Mouse (Mus musculus): ENCODE data around the gene Tet2. TPM values are rescaled to one million over a fixed set of nuclear protein-coding genes. Genes with fewer than 3 reads are reported as not detected.

Tet2 gene
- polyA plus RNA-seq, 1 experiment, result 24.3 TPM

DNA sequence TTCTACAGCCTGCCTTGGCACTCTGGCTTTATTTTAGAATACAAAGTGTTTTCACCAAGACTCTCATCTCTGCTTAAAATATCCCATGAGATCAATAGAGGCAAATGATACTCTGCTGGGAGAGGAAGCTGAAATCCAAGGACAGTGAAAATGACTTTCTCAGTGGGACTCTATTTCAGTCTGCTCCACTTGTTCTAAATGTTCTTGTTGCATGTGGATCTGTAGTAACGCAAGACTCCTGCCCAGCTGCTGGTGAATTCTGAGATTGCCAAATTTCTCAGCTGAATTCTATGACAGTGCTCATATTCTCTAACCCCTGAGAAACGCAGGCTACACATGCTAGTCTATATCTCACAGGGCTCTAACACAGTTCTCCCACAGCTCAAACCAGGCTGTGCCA lies 35.1 kb downstream of the Tet2 start:
- Histone ChIP-seq H3K27ac (ENCODE audit: insufficient read depth, low read length) (no peak overlapping the region), H3K4me1 (ENCODE audit: control insufficient read depth, insufficient read depth, low read length) (no peaks in the 10 kb centered on the region), H3K4me3 (ENCODE audit: insufficient read depth, low read length) (no peak overlapping the region)
- TF ChIP-seq CTCF (IDR thresholded peaks at IDR 0.05; ENCODE audit: borderline replicate concordance, insufficient read depth, low read length) (no peak), POLR2A (IDR thresholded peaks at IDR 0.05; ENCODE audit: low read depth, low read length) (no peak)

DNA sequence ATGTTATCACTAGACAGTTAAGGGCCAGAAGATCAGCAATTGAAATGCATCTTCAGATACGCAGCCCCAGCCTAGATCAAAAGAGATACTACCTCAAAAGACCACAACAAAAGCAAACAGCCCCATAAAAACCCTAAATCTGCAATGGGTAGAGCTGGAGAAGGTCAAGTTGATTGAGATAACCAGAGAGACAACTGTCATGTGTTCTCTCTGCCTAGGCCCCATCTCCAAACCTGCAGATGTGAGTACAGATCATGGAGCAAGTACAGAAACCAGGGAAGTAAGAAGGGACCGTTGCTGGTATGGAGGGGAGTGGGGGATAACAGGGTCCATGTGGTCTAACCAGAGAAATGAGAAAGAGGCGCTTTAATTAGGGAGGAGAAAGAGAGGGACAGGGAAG lies 36.1 kb downstream of the Tet2 start:
- Histone ChIP-seq H3K4me3 (ENCODE audit: insufficient read depth, low read length) (no peak overlapping the region), H3K4me1 (ENCODE audit: control insufficient read depth, insufficient read depth, low read length) (no peaks in the 10 kb centered on the region), H3K27ac (ENCODE audit: insufficient read depth, low read length) (no peak overlapping the region)
- no peak for TF ChIP-seq CTCF (IDR thresholded peaks at IDR 0.05; ENCODE audit: borderline replicate concordance, insufficient read depth, low read length)
- TF ChIP-seq POLR2A (IDR thresholded peaks at IDR 0.05; ENCODE audit: low read depth, low read length), result no peak

DNA sequence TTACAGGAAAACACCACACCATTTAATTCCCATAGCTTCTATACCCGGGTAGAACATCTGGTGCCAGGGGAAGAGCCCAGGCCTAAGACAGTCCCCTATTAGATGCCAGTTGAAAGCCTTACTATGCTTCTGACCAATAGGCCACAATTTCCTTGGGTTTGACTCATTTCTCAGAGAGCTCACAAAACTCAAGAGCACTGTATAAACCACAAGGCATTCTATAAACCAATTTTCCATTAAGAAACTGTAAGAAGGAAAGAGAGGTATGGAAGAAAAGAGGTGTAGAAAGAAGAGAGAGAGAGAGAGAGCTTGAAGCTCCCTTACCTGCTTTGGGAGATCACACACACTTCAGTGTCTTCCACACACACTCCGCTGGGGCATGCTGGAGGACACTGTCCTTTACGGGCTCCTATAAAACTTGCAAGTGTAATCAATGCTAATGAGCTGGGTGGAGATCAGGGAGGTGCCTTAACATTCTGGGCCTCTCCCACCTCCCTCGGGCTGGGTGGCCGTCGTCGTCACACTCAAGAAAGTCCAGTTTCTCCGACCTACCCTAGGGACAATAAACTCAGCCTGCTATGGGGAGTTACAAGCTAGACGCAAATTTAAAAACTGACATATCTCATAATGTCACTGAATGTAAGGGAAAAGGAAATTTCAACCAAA lies 38.5 kb downstream of the Tet2 start:
- Histone ChIP-seq H3K27ac (ENCODE audit: insufficient read depth, low read length) (no peak overlapping the region), H3K4me1 (ENCODE audit: control insufficient read depth, insufficient read depth, low read length) (no peaks in the 10 kb centered on the region), H3K4me3 (ENCODE audit: insufficient read depth, low read length) (no peak overlapping the region)
- TF ChIP-seq POLR2A (IDR thresholded peaks at IDR 0.05; ENCODE audit: low read depth, low read length) (no peak), CTCF (IDR thresholded peaks at IDR 0.05; ENCODE audit: borderline replicate concordance, insufficient read depth, low read length) (no peak)

DNA sequence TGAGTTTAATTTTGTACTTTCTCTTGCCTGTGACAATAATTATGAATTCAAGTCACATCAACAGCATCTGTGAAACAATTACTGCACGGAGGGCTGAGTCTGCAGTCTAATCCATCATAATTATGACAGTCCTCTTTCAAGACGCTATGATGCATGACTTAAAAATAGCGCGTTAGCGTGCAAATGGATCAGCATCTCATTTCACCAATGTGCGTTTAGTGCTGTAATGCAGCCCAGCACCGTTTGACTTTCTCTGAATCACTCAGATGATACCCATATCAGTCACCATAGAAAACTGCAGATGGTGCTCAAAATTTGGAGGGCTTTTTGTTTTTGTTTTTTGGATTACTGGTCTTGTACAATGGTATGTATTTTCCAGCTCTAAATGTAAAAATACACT lies 48.0 kb downstream of the Tet2 start:
- TF ChIP-seq CTCF (IDR thresholded peaks at IDR 0.05; ENCODE audit: borderline replicate concordance, insufficient read depth, low read length) (no peak), POLR2A (IDR thresholded peaks at IDR 0.05; ENCODE audit: low read depth, low read length) (no peak)
- Histone ChIP-seq H3K27ac (ENCODE audit: insufficient read depth, low read length) (no peak overlapping the region), H3K4me1 (ENCODE audit: control insufficient read depth, insufficient read depth, low read length) (no peaks in the 10 kb centered on the region), H3K4me3 (ENCODE audit: insufficient read depth, low read length) (no peak overlapping the region)

DNA sequence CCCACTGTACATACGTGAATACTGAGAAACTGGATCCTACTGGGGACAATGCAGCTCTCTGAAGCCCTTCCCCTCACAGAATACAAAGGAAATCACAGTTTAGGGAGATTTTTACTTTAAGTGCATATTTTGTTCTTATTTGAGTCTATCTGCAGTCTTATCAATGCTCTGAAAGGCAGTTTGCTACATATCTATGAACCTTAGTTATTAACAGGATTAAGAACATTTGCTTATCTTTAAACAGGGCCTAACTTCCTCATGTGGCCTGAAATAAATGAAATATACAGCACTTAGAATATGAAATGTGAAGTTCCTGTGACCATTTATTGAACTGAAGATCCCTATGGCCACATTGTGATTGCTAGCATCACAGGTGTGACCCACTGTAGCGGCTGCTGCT lies 53.6 kb downstream of the Tet2 start:
- Histone ChIP-seq H3K27ac (ENCODE audit: insufficient read depth, low read length) (no peak overlapping the region), H3K4me3 (ENCODE audit: insufficient read depth, low read length) (no peak overlapping the region), H3K4me1 (ENCODE audit: control insufficient read depth, insufficient read depth, low read length) (no peaks in the 10 kb centered on the region)
- TF ChIP-seq CTCF (IDR thresholded peaks at IDR 0.05; ENCODE audit: borderline replicate concordance, insufficient read depth, low read length) (no peak), POLR2A (IDR thresholded peaks at IDR 0.05; ENCODE audit: low read depth, low read length) (no peak)

DNA sequence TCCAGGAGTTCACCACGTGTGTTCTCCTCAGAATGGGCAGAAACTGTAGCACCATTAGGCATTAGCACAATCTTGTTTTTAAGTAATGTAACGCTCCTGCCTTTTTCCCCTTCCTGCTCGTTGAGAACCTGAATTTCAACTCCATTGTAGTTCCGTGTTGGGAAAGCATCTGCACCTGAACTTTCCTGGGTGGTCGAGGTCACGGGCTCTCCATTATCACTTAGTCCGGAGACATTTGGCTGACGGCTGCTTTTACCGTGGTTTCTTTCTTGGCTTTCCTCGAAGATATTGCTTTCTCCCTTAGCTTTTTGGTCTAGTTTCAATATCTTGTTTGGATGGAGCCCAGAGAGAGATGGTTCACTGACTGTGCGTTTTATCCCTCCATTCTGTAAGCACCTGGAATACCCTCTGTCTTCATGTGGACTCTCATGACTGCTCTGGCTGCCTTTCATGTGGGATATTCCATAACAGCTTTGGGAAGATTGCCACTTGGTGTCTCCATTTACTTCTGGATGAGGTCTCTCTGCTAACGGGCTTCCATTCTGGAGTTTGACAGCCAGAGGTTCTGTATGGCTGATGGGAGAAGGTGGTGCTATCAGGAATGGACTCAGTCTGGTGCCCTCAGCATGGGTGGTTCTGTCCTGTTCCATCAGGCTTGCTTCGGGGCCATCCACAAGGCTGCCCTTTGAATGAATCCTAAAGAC lies 56.8 kb downstream of the Tet2 start:
- TF ChIP-seq CTCF (IDR thresholded peaks at IDR 0.05; ENCODE audit: borderline replicate concordance, insufficient read depth, low read length), result no peak
- no peak for TF ChIP-seq POLR2A (IDR thresholded peaks at IDR 0.05; ENCODE audit: low read depth, low read length)
- Histone ChIP-seq H3K4me1 (ENCODE audit: control insufficient read depth, insufficient read depth, low read length) (no peaks in the 10 kb centered on the region), H3K27ac (ENCODE audit: insufficient read depth, low read length) (no peak overlapping the region), H3K4me3 (ENCODE audit: insufficient read depth, low read length) (no peak overlapping the region)

DNA sequence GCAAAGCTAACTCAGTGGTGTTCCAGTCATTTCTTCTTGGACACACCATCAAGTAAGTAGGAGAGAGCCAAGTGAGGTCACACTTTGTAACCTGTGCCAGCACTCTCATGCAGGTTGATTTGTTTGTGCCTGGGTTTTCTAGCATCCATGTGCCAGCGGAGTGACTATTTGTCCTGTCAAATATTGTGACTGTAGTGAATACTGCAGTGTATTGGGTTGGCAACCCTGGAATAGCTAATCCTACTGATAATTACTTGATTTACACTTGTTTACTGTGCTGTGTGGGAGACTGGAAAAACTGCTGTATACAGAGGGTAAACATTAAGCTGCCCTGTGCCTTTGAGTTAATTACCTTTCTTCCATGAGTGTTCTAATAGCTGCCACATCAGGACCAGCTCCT lies 62.1 kb downstream of the Tet2 start:
- no peak for TF ChIP-seq CTCF (IDR thresholded peaks at IDR 0.05; ENCODE audit: borderline replicate concordance, insufficient read depth, low read length)
- no peak for TF ChIP-seq POLR2A (IDR thresholded peaks at IDR 0.05; ENCODE audit: low read depth, low read length)
- no peak overlapping the region for H3K27ac ChIP-seq (ENCODE audit: insufficient read depth, low read length)
- H3K4me3 ChIP-seq (ENCODE audit: insufficient read depth, low read length), result no peak overlapping the region
- no peaks in the 10 kb centered on the region for H3K4me1 ChIP-seq (ENCODE audit: control insufficient read depth, insufficient read depth, low read length)

DNA sequence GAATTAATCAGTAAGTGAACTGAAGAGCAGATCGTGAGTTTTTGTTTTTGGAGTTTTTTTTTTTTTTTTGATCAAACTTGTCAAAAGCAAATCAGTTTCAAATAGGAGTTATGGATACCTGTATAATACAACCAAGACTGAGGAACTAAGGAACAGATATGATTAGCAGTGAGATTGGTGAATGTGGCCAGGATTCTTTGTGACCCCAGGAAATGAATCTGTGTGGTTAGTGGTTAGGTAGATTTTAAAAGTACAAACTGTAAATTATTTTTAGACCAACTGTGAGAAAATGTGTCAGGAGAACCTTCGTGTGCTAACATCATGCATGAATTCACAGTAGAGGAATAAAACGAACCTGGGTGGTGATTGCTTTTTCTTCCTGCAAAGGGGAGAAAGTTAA lies 66.0 kb downstream of the Tet2 start:
- H3K4me1 ChIP-seq (ENCODE audit: control insufficient read depth, insufficient read depth, low read length), result no peaks in the 10 kb centered on the region
- no peak overlapping the region for H3K27ac ChIP-seq (ENCODE audit: insufficient read depth, low read length)
- H3K4me3 ChIP-seq (ENCODE audit: insufficient read depth, low read length), result no peak overlapping the region
- TF ChIP-seq POLR2A (IDR thresholded peaks at IDR 0.05; ENCODE audit: low read depth, low read length) (no peak), CTCF (IDR thresholded peaks at IDR 0.05; ENCODE audit: borderline replicate concordance, insufficient read depth, low read length) (no peak)

DNA sequence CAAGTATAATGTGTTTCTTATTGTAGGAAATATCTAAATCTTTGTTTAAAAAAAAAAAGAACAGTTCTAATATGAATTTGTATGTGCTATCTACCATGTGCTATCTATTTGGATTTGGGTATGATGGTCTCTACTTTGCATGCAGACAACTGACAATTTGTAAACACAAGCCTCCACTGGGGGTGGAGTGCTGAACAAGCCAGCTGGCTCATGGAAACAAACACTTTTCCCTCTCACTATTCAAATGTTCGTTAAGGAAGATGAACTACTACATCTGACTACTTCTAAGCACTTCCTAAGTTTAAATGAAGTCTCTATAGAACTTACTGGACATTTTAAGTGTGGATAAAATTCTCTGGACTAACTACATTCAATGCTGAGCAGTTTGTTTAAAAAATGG lies 71.2 kb downstream of the Tet2 start:
- no peak overlapping the region for H3K27ac ChIP-seq (ENCODE audit: insufficient read depth, low read length)
- H3K4me1 ChIP-seq (ENCODE audit: control insufficient read depth, insufficient read depth, low read length), result no peaks in the 10 kb centered on the region
- no peak overlapping the region for H3K4me3 ChIP-seq (ENCODE audit: insufficient read depth, low read length)
- TF ChIP-seq POLR2A (IDR thresholded peaks at IDR 0.05; ENCODE audit: low read depth, low read length), result no peak
- TF ChIP-seq CTCF (IDR thresholded peaks at IDR 0.05; ENCODE audit: borderline replicate concordance, insufficient read depth, low read length), result no peak

DNA sequence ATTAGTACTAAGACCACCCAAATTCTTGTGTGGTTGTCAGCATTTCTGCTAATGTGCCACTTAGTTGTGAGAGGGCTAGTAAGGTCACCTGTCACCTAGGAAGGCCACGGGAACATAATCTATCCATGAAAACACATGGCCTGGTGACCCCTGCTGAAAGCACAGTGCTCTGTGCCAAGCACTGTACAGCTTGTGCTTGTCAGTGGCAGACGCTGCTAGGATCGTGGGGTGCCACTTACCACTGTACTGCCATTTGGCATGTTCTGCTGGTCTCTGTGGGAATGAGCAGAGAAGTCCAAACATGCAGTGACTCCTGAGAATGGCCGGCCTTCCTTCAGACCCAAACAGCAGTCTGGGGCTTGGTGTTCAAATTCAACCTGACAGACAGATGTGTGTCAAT lies 73.8 kb downstream of the Tet2 start:
- Histone ChIP-seq H3K27ac (ENCODE audit: insufficient read depth, low read length) (no peak overlapping the region), H3K4me1 (ENCODE audit: control insufficient read depth, insufficient read depth, low read length) (no peaks in the 10 kb centered on the region), H3K4me3 (ENCODE audit: insufficient read depth, low read length) (no peak overlapping the region)
- no peak for TF ChIP-seq POLR2A (IDR thresholded peaks at IDR 0.05; ENCODE audit: low read depth, low read length)
- no peak for TF ChIP-seq CTCF (IDR thresholded peaks at IDR 0.05; ENCODE audit: borderline replicate concordance, insufficient read depth, low read length)

Data from embryonic fibroblast, embryonic 13.5 days (primary cell).